Mouse (Mus musculus) midbrain, embryonic 12.5 days (tissue): ENCODE measurements around the gene Zfp217. TPM values are rescaled to one million over a fixed set of nuclear protein-coding genes. Genes with fewer than 3 reads are reported as not detected.
A peak's percentile ranks its signal among the peaks of the same experiment; 100 is the strongest.

Experiments used
- ATAC-seq: fragments of 200-750 bp; cut with Nextera tagmentation; 2 replicates; pipeline ENCODE4 v1.8.0; 2017; ENCODE audit warnings: low read depth, moderate TSS enrichment, moderate library complexity; ENCODE audit not compliant: low FRiP score
- H3K27ac ChIP-seq: fragments of 300-500 bp; sonication (generic); replicated peaks from 2 replicates; pipeline ENCODE4 v1.5.1; 2016; ENCODE audit warnings: mild to moderate bottlenecking
- H3K27me3 ChIP-seq: fragments of 300-500 bp; sonication (generic); 2 replicates; pipeline ENCODE4 v1.6.1; 2016; ENCODE audit warnings: mild to moderate bottlenecking
- H3K36me3 ChIP-seq: fragments of 300-500 bp; sonication (generic); 2 replicates; pipeline ENCODE4 v1.6.1; 2016
- H3K4me1 ChIP-seq: fragments of 300-500 bp; sonication (generic); 2 replicates; pipeline ENCODE4 v1.6.1; 2016
- H3K4me2 ChIP-seq: fragments of 300-500 bp; sonication (generic); replicated peaks from 2 replicates; pipeline ENCODE4 v1.6.1; 2016; ENCODE audit warnings: mild to moderate bottlenecking, moderate library complexity
- H3K4me3 ChIP-seq: fragments of 300-500 bp; sonication (generic); 2 replicates; pipeline ENCODE4 v1.5.1; 2016; ENCODE audit warnings: mild to moderate bottlenecking
- H3K9ac ChIP-seq: fragments of 300-500 bp; sonication (generic); replicated peaks from 2 replicates; pipeline ENCODE4 v1.6.1; 2016; ENCODE audit warnings: mild to moderate bottlenecking, moderate library complexity
- H3K9me3 ChIP-seq: fragments of 300-500 bp; sonication (generic); 2 replicates; pipeline ENCODE4 v1.6.1; 2016; ENCODE audit warnings: mild to moderate bottlenecking
- WGBS: fragments of 180-500 bp; shearing (Covaris S2); methylation state at CpG from one replicate; pipeline ENCODE4 v1.1.7; 2016; 5-methylcytosine and 5-hydroxymethylcytosine counted together
- polyA plus RNA-seq: library from polyadenylated mRNA; unstranded; fragments of >200 nt; fragmentation: Nextera tagmentation; extraction: Ambion mirVana; gene quantifications from 2 replicates; pipeline ENCODE4 v1.2.1, GENCODE M21; 2016

The Zfp217 gene
- polyA plus RNA-seq, 1 experiment from 2014 or later, result 3.0 TPM

- Histone ChIP-seq H3K27me3 (no peaks in the 10 kb centered on the region), H3K9me3 (no peaks in the 10 kb centered on the region), H3K4me1 (peaks cover 6% of the 10 kb centered on the region), H3K9ac (no peak overlapping the region), H3K4me2 (no peak overlapping the region), H3K4me3 (no peak overlapping the region), H3K36me3 (peaks cover 40% of the 10 kb centered on the region), H3K27ac (no peak overlapping the region)
- WGBS, result 87% methylated on average over 3 of the region's 3 CpGs
- no peak for ATAC-seq
These were observed 40.1 kb downstream of the Zfp217 start for GRCm38 (mm10) chr2:170107791-170108190.

DNA sequence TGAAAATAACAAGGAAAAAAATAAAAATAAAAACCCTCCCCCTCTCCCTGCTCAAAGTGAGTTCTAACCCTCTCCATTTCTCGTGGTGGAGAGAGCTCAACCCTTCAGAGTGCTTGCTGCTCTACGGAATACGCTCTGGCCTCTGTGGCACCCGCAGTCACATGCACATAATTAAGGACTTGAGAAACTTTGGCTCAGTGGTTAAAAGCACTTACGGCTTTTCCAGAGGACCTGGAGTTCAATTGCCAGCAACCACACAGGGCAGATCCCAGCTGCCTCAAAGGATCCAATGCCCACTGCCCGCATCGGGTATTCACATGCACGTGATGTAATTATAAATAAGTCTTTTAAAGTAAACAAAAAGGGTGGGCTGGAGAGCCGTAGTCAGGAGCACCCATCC is 41.9 kb downstream of the Zfp217 start:
- H3K4me1 ChIP-seq, result peaks cover 6% of the 10 kb centered on the region; the same call in 1 of the 2 replicates
- 85% methylated on average over 9 of the region's 9 CpGs for WGBS
- no peaks in the 10 kb centered on the region for H3K9me3 ChIP-seq
- H3K27me3 ChIP-seq, result no peaks in the 10 kb centered on the region
- H3K36me3 ChIP-seq, result peaks cover 26% of the 10 kb centered on the region
- no peak overlapping the region for H3K4me3 ChIP-seq
- H3K27ac ChIP-seq, result no peak overlapping the region
- no peak for ATAC-seq
- no peak overlapping the region for H3K4me2 ChIP-seq
- H3K9ac ChIP-seq, result no peak overlapping the region

- H3K4me3 ChIP-seq, result no peak overlapping the region
- no peak for ATAC-seq
- H3K36me3 ChIP-seq, result peaks cover 15% of the 10 kb centered on the region
- H3K4me1 ChIP-seq, result peaks cover under 1% of the 10 kb centered on the region; the same call in 1 of the 2 replicates
- no peak overlapping the region for H3K27ac ChIP-seq
- H3K4me2 ChIP-seq, result no peak overlapping the region
- no peak overlapping the region for H3K9ac ChIP-seq
- no peaks in the 10 kb centered on the region for H3K27me3 ChIP-seq
- 92% methylated on average over 6 of the region's 6 CpGs for WGBS
- no peaks in the 10 kb centered on the region for H3K9me3 ChIP-seq
These were observed 43.5 kb downstream of the Zfp217 start for GRCm38 (mm10) chr2:170104396-170104795.

DNA sequence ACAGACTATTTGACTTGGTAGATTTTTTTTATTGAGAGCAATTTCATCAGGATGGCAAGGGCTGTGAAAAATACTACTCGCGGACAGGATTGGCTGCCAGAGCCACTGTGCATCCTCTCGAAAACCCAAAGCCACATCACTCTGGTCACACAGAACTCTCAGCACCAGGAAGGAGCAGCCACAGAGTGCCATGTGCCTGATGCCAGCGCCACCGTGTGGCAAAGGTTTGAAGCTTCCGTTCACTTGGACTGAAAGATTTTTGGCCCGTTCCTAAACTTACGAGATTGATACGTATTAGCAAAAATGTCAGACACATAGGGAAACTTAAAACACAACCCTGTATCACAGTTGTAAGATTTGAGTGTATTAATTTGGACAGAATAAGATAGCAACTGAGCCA is 44.1 kb downstream of the Zfp217 start:
- H3K27me3 ChIP-seq, result no peaks in the 10 kb centered on the region
- H3K9me3 ChIP-seq, result no peaks in the 10 kb centered on the region
- H3K4me3 ChIP-seq, result no peak overlapping the region
- WGBS, result 60% methylated on average over 9 of the region's 9 CpGs
- no peak overlapping the region for H3K9ac ChIP-seq
- ATAC-seq, result no peak
- peaks cover 12% of the 10 kb centered on the region for H3K36me3 ChIP-seq
- H3K4me2 ChIP-seq, result no peak overlapping the region
- H3K4me1 ChIP-seq, result no peaks in the 10 kb centered on the region
- H3K27ac ChIP-seq, result no peak overlapping the region

DNA sequence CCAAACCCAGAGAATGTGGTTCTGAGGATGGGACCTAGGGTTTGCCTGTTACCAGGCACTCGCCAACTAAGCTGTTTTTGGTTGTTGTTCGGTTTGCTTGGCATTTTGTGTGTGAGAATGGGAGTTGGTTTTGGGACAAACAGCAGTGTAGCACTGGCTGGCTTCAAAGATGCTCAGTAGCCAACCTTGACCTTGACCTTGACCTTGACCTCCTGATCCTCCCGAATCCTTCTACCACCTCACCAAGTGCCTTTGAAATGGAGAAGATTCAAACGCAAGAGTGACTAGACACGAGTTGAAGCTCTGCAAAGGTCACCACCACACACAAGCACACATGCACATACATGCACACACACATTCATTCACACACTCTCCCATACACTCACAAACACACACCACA is 44.6 kb downstream of the Zfp217 start:
- H3K36me3 ChIP-seq, result peaks cover 10% of the 10 kb centered on the region
- H3K4me2 ChIP-seq, result no peak overlapping the region
- no peaks in the 10 kb centered on the region for H3K9me3 ChIP-seq
- WGBS, result 77% methylated on average over 5 of the region's 5 CpGs
- H3K27ac ChIP-seq, result no peak overlapping the region
- H3K4me1 ChIP-seq, result no peaks in the 10 kb centered on the region
- H3K4me3 ChIP-seq, result no peak overlapping the region
- no peak overlapping the region for H3K9ac ChIP-seq
- no peaks in the 10 kb centered on the region for H3K27me3 ChIP-seq
- ATAC-seq, result no peak

GRCm38 (mm10) chr2:170101932-170102331 is 46.0 kb downstream of the Zfp217 start:
- no peak overlapping the region for H3K4me3 ChIP-seq
- 0 out of 2 replicates have a peak, but pooled peaks have one; percentile 48 for ATAC-seq
- H3K36me3 ChIP-seq, result no peaks in the 10 kb centered on the region
- no peak overlapping the region for H3K4me2 ChIP-seq
- no peak overlapping the region for H3K27ac ChIP-seq
- no peak overlapping the region for H3K9ac ChIP-seq
- no peaks in the 10 kb centered on the region for H3K4me1 ChIP-seq
- H3K9me3 ChIP-seq, result no peaks in the 10 kb centered on the region
- 77% methylated on average over 7 of the region's 7 CpGs for WGBS
- no peaks in the 10 kb centered on the region for H3K27me3 ChIP-seq

DNA sequence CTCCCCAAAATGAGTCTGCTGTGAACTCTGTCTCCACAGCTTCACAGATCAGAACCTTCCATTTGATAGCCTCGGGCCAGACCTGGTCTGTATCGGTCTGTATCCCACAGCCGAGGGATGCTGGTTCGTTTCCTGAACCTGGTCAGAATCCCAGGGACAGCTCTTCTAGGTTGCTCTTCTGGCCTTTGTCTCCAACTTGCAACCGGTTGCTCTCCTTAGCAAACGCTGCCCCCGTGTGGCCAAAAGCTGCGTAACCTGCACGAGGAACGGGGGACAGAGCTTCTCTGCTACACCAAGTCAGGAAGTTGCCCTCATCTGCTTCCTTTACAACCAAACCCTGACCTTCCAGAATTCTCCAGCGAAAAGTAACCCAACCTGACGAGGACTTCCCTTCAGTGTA is 46.8 kb downstream of the Zfp217 start:
- Histone ChIP-seq H3K36me3 (no peaks in the 10 kb centered on the region), H3K27ac (no peak overlapping the region), H3K9ac (no peak overlapping the region), H3K9me3 (no peaks in the 10 kb centered on the region), H3K27me3 (no peaks in the 10 kb centered on the region), H3K4me1 (no peaks in the 10 kb centered on the region), H3K4me2 (no peak overlapping the region), H3K4me3 (no peak overlapping the region)
- WGBS, result 4% methylated on average over 12 of the region's 12 CpGs
- ATAC-seq, result peak; percentile 41; the same call in 1 of the 2 replicates

DNA sequence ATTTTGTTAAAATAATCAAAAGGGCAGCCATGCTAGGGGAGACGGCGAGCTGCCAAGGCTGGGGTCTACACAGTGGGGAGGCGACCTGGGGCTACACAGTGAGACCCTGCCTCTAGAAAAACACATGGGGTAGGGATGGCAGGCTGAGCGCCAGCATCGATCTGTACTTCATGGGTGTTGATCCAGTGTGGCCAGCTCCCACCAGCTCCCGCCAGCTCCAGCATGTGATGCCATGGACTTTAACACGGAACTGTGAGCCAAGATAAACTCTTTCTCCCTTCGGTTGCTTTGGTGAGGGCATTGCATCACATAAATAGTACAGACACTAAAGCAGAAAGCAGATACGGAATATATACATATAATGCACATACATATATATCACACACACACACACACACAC is 53.0 kb downstream of the Zfp217 start:
- Histone ChIP-seq H3K9ac (no peak overlapping the region), H3K36me3 (no peaks in the 10 kb centered on the region), H3K27me3 (no peaks in the 10 kb centered on the region), H3K4me2 (no peak overlapping the region), H3K27ac (no peak overlapping the region), H3K9me3 (no peaks in the 10 kb centered on the region), H3K4me3 (no peak overlapping the region), H3K4me1 (no peaks in the 10 kb centered on the region)
- ATAC-seq, result no peak
- WGBS, result 96% methylated on average over 9 of the region's 9 CpGs

GRCm38 (mm10) chr2:170094220-170094619 is 53.7 kb downstream of the Zfp217 start:
- no peaks in the 10 kb centered on the region for H3K27me3 ChIP-seq
- no peaks in the 10 kb centered on the region for H3K36me3 ChIP-seq
- H3K27ac ChIP-seq, result no peak overlapping the region
- H3K9ac ChIP-seq, result no peak overlapping the region
- no peaks in the 10 kb centered on the region for H3K4me1 ChIP-seq
- no peak overlapping the region for H3K4me2 ChIP-seq
- H3K9me3 ChIP-seq, result no peaks in the 10 kb centered on the region
- H3K4me3 ChIP-seq, result no peak overlapping the region
- no peak for ATAC-seq
- WGBS, result 89% methylated on average over 15 of the region's 17 CpGs

GRCm38 (mm10) chr2:170091563-170092443 is 56.1 kb downstream of the Zfp217 start:
- H3K4me3 ChIP-seq, result no peak overlapping the region
- H3K9me3 ChIP-seq, result no peaks in the 10 kb centered on the region
- ATAC-seq, result no peak
- no peak overlapping the region for H3K4me2 ChIP-seq
- no peak overlapping the region for H3K9ac ChIP-seq
- no peaks in the 10 kb centered on the region for H3K27me3 ChIP-seq
- WGBS, result 77% methylated on average over 10 of the region's 10 CpGs
- no peak overlapping the region for H3K27ac ChIP-seq
- no peaks in the 10 kb centered on the region for H3K4me1 ChIP-seq
- H3K36me3 ChIP-seq, result no peaks in the 10 kb centered on the region

- Histone ChIP-seq H3K4me2 (no peak overlapping the region), H3K27me3 (no peaks in the 10 kb centered on the region), H3K27ac (no peak overlapping the region), H3K4me3 (no peak overlapping the region), H3K9ac (no peak overlapping the region), H3K36me3 (no peaks in the 10 kb centered on the region), H3K9me3 (no peaks in the 10 kb centered on the region), H3K4me1 (no peaks in the 10 kb centered on the region)
- no peak for ATAC-seq
- 64% methylated on average over 15 of the region's 15 CpGs for WGBS
These were observed 69.4 kb downstream of the Zfp217 start for GRCm38 (mm10) chr2:170078442-170079017.

DNA sequence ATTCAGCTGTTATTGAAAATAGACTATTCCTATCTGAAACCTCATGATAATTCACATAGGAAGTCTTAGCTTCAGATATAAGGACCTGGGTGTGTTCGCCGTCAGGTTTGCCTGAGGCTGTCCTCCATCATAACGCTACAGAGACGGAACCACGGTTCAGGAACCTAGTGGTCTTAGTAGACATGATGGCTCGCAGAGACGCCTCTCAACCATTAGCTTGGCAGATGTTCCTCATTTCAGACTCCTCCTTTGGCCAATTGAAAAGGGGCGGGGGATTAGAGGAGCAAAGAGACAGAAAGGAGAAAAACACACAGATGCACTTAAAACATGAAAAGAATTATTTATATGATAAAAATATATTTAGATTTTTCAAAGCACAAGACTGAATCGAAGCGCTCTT is 69.9 kb downstream of the Zfp217 start:
- no peak overlapping the region for H3K4me2 ChIP-seq
- no peaks in the 10 kb centered on the region for H3K36me3 ChIP-seq
- no peaks in the 10 kb centered on the region for H3K27me3 ChIP-seq
- H3K4me1 ChIP-seq, result no peaks in the 10 kb centered on the region
- no peaks in the 10 kb centered on the region for H3K9me3 ChIP-seq
- no peak overlapping the region for H3K4me3 ChIP-seq
- ATAC-seq, result no peak
- H3K9ac ChIP-seq, result no peak overlapping the region
- no peak overlapping the region for H3K27ac ChIP-seq
- 91% methylated on average over 10 of the region's 10 CpGs for WGBS
